Mouse (Mus musculus) layer of hippocampus, adult 9-10 months (tissue): Measurements from ENCODE around the gene Met.

Source experiments
- DNase-seq: peaks from one replicate; pipeline ENCODE4 v3.0.0; 2022; ENCODE audit warnings: low spot score

Met gene

DNA sequence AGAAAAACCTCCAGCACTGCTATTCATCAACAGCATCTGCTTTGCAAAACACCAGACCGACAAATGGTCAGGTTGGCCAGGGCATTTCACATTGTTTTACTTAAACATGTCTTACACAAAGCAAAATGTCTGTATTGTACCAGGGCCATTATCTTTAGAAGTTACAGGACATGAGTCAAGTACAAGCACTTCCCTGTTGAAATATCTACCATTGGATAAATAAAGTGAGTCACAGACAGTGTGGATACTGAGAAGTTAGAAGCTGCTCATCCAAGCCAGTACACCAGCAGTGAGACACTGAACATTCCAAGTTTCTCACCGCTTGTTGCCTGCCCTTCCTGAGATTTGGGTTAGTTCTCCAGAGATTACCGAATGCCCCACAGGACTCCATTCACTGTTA is 86.0 kb downstream of the Met start:
- DNase-seq: no peak

DNA sequence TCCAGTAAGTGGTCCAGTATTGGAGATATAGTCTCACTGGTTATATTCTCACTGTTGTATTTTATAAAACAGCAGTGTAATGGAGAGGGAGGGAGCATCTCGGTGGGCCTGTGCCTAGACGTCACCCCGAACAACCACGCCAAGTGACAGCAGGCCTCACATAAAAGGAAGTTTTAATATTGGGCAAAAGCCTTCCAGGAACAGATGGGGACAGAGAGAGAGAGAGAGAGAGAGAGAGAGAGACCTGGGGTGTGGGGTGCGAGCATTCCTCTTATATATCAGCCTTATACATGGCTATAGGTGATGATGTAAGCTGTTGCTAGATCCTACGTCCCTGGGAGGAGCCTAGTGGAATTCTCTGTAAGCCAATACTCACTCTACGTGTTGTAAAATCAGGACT is 90.7 kb downstream of the Met start:
- no peak for DNase-seq

DNA sequence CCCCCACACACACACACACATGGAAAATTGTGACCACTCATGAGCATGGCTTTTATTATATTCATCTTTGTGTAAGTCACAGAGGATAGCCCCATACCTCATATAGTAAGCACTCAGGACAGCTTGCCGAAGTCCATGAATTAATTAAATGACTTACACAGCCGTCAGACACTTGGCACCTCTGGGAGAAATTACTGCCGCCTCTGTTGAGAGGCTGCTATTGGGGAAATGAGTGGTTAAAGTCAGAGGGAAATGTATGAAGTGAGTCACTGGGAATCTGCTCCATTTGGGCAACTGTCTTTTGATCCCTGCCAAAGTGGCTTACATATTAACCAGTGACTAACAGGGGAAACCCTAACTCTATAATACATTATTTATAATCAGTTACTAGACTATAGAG is 91.2 kb downstream of the Met start:
- no peak for DNase-seq

DNA sequence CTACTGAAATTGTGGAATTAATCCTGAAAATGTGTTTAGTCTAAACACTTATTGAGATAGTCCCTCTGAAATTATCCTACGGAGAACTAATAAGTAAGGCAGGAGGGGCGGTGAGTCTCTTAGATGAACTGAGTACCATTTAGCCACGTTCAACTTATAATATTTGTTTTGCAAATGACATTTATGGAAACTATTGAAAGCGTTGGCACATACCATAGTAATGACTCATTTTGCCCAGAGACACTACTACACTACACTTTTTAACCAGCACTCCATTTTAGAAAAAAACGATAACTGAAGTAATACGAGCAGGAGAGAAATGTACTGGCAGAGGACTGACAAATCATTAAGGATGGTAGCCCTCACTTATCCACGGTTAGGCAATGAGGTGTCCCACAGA is 92.1 kb downstream of the Met start:
- DNase-seq: no peak

DNA sequence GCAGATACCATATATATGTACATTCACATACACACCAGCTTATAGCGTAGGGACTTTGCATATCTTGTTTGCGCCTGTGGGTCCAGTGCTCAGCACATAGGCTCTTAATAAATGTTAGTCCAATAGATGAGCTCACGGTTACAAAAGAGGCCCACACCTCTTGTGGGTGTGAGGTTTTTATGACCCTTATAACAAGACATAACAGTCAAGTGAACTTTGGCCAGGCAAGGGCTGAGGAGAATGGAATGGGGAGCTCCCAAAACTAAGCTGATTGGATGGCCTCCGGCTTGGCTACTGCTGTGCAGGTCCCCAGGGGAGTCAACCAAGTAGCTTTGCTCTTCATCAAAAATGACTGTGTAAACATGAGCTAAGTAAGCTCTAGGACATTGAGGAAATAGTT is 96.1 kb downstream of the Met start:
- no peak for DNase-seq

DNA sequence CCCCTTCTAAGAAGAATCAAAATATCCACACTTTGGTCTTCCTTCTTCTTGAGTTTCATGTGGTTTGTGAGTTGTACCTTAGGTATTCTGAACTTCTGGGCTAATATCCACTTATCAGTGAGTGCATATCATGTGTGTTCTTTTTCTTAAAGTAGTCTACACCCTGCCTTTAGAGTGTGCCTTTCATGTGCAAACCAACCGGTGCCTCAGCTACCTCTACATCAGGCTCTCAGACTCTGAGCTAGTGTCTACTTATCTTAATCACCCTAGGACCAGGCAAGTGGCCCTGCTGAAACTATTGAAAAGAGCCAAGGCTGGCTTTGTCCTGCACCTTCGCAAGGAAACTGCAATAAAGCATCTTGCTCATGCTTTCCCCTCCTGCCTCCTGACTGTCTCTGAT is 97.7 kb downstream of the Met start:
- no peak for DNase-seq

DNA sequence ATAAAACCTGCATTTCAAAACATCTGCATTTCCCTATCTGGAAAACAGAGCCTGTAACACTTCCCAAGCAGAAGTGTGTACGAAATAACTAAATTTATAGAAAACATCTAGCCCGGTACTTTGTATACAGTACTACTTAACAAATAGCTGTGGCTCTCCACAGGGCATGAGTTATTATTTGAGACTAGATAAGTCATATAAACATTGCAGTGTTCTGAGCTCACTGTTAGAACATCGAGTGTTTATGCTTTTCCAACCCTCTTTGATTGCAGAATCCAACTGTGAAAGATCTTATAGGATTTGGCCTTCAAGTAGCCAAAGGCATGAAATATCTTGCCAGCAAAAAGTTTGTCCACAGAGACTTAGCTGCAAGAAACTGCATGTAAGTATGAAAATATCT is 98.3 kb downstream of the Met start:
- DNase-seq: no peak

DNA sequence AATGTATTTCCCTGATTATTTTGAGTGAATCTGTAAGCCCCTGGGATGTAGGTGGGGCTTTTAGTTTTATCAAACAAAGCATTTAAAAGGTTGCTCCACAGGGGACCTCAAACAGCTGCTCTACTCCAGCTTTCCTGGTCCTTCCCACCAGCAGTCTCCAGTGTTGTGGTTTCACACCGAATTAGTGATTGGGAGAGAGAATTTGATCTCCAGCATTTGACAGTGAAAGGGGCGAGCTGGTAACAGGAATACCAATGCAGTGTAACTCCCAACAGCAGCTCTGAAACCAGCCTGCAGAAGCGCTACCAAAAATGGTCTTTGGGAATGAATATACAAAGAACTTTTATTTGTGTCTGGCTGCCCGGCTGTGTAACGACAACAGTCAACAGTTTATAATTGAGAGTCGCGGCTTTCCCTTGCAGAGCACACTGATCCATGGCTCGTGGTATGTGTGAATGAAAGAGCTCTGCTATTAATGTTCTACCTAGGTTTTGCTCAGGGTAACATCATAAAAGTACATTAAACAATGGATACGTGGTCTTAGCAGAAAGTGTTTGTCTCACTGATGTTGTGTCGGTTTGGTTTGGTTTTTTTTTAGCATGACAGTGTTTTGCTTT is 99.0 kb downstream of the Met start:
- DNase-seq: no peak

DNA sequence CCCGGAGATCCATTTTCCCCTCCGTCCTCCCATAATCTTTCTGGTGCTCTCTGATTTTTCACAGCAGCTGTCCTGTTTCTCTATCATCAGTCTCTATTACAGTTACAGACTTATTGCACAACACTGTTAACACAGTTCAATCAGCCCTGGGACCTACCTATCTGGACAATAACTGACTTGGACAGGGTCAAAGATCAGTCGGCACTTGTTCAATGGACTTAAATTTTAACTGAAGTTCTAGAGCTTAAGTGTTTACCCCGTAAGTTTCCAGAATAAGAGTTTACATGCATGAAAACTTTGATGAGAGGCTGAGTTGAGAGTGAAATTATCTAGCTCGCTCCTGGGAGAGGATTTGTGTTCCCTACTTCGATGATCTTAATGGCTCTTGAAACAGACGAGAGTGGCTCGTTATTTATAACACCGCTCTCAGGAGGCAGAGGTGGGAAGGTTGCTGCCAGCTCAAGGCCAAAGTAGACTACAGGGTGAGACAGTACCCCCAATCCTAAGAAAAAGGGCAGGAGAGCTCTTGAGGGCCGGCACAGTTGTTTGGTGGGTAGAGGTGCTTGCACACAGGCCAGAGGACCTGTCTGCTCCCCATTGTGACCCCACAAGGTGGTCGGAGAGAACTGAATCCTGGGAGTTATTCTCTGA is 105.2 kb downstream of the Met start:
- DNase-seq: no peak

DNA sequence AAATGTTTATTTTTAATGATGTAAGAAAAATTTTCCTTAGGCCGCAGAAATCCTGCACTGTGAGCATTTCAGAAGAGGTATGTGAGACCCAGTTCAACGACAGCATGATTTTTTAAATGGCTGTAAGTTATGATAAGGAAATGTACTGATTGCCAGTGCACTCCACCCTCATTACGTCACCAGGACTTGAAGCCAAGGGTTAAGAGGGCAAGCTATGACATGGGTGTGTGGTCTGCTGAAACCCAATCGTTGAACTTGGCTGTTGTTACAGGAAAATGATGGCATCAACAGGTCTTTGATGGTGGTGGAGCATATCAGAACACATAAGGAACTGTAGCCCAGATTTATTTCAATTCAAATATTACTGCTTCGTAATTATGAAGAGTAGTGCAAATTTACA is 109.6 kb downstream of the Met start:
- no peak for DNase-seq

DNA sequence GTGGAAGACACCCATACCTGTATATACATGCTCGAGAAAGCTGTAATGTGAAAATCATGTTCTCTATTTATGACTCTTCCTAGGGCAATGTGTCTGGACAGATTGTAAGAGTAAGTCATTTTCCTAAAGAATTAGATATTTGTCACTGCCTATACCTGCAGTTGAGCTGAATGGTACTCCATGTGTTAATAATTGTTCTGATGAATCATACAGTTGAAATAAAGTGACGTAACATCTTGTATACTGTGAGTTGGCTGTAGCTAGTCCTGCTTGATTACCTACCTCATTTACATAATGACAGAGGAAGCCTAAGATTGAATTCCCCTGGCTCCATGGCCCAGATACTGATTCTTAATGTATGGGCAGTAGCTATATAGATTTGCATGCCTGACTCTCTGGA is 110.1 kb downstream of the Met start:
- DNase-seq: no peak

DNA sequence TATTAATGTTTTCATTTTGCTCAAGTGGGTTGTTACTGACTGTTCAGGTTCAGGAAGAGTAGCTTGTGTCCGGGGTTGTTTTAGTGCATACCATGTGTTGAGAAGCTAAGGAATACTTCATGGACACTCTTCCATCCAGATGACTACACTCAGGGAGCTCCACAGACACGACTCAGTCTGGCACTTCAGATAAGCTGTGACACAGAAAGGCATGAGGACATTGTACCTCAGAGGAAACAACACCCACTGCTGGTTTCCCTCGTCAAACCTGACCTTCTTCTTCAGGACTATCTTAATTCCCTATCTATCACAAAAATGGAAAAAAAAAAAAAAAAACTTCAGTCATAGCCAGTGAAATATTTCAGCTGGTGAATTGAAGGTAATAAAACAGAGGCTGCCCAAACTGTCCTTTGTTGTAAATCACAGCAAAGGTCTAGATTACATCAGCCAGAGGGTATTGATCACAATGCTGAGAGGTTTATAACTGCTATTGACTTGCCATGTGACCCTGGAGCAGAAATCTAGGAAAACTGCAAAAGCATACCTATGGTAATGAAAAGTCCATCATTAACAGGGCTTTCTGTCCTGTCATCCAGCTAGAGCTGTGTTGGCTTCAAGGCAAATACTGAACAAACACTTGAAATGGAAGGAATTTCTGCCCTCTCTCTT is 114.6 kb downstream of the Met start:
- no peak for DNase-seq

DNA sequence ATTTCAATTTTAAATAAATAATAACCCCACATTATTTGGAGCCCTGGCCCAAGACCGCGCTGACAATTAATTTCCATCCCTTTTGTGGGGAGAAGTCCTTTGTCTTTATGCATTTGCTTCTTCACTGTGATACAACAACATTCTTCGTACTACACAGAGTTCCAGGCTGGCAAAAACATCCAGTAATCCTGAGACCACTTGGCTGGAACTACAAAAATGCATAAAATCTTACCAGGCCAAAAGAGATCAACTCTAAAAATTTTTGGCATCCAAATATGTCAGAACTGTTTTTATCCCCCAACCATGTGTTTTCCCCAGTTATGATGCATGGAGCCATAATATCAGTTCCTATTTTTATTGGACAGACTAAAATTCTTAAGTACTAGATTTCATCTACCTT is 116.7 kb downstream of the Met start:
- no peak for DNase-seq

DNA sequence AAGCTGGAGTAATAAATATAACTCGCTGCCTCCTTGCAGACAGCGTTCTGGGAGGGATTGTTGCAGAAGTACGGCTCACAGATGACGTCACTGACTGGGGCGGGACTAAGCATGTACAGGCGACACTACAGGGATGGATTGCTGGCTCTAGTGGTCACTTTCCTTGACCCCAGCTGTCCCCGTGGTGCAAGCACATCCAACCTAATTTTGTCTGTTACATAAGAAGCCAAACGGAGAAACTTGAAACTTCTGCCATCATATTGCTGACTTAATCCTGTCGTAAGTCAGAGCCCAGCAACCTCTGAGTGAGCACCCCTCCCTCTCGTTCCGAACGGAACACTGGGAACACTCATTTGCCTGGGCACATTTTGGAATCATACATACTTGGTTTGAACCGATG is 120.4 kb downstream of the Met start:
- no peak for DNase-seq

DNA sequence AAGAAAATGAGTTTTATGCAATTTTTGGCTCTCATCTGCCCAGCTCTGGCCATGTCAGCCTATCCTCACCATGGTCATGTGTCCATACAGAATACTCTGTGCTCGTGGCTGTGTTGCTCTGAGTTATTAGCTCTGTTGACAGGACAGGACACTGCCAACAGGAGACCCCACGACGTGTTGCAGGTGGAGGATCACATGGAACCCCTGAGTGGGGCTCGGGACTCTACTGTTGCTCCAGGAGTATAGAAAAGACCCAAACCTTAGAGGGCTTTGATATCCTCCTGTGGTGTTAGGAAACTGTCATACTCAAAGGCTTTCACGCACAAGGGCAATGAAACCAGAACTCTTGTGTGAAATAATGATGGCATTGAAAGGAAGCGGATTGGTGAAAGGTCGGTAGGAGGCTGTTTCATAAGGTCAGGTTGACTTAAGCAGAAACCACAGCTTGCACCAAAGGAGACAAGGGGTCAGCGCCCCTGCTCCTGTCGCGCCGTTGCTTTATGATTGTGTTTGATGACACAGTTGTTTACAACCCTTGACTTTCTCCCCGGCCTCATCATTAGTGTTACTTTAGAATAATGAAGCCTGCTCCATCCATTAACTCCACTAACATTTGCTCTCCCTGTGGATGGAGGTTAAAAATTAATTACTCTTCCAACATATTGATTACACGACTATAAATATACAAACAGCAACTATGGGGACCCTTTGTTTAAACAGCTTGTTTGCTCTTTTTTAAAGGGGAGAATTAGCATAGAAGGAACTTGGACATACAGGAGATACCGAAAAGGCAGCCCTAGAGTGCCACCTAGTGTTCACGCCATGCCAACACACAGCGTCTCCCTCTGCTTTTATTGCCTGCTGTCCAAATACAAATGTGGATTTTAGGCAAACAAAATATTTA is 125.7 kb downstream of the Met start:
- DNase-seq: peak; percentile 90

DNA sequence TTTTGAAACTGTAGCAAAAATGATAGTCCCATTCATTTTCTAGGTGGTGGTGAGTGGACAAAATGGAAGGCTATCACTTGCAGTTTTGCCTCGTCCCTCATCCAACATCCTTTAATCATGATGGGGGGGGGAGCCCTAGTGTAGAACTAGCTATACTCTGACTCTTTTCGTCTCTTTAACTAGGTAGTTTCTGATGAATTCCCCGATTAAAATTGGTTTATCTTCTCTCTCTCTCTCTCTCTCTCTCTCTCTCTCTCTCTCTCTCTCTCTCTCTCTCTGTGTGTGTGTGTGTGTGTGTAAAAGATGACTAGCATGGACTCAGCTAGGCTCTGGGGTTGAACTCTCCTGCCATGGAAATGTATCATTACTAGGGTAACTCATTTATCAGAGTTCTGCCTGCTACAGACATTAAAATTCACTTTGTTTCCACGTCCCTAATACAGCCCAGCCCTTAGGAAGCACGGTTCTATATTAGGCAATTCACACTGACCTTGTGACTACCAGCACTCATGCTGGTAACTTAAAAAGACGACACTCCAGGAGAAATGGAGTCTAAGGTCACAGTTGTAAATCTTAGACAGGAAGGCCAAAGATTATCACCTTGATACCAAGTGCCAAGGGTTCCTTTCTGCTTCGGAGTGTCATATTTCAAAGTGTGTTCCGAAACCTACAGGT is 126.5 kb downstream of the Met start:
- DNase-seq: no peak

DNA sequence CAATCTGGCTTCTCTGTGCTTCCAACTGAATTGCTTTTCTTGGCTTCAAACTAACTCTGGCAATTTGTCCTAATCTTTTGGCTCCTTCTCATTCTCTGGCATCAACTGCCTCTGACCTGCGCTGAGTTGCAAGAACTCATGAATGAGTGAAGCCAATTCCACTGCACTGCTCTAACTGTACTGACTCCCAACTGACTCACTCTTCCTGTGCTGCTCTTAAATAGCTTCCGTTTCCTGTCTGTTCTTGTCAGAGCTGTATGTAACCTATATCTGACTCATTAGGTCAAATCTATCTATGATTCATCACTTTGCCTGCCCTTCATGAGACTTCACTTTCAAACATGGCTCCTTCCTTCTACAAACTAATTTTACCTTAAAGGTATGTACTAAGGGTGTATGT is 130.4 kb downstream of the Met start:
- DNase-seq: no peak

DNA sequence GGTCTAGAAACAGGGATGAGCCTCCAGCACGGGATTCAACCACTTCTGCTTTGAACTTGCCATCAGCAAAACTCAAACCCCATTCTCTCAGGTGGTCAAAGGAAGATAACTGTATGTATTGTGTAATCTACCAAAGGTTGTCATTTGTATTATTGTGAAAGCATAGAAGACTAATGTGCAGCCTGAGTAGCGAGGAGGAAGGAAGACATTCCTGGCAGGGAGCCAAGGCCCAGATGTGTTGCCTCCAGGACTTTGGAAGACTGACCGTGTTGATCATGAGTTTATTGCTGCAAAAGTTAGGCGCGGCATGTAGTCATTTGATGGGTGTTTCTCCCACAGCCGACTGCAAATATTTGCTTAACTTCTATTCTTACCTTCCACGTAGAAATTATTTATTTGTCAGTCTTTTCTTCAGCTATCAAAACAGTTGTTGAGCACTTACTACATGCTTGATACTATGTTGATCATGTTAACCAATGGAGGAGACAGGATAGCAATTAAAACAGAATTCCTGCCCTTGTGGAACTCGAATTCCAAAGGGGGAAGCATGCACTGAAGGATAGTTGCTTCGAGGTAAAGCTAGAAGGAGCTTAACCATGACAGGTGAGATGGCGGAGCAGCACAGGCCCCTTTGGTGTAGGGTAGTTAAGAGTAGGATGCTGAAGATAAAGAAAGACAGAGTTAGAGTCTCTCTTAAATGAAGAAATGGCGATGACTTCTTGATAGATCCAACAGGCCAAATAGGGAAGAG is 132.3 kb downstream of the Met start:
- no peak for DNase-seq

DNA sequence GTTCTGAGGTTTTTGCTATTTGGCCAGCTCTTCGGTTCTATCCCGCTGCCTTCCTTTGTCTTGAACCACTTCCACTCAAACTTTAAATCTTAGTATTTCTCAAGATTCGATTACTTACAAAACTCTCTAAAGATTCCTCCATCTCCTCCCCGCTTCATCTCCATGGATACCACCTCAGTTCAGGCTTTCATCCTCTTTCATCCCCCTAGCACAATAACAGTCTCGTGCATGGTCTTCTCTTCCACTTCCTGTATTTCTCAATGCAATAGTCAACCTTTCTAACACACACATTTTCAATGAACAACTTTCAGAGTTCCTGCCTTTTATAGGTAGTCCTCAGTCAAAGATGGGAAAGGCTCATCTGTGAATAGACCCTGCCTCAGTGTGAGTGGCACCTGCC is 135.8 kb downstream of the Met start:
- no peak for DNase-seq

DNA sequence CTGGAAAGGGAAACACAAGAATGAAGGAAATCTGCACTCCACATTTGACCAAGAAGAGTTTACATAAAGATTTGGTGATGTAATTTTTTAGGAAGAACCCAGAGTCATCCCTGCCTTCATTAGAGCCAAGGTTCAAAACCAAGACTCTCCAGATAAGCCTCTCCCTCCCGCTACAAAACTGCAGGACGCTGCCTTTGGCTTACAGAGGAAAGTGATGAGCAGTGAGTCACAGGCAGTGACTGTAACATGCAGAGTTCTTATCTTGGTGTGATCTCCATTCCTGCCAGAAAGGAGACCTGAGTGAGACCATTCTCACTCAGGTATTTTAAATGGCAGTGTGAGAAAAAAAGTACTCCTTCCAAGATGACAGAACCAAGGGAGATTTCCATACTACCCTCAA is 137.9 kb downstream of the Met start:
- DNase-seq: no peak

DNA sequence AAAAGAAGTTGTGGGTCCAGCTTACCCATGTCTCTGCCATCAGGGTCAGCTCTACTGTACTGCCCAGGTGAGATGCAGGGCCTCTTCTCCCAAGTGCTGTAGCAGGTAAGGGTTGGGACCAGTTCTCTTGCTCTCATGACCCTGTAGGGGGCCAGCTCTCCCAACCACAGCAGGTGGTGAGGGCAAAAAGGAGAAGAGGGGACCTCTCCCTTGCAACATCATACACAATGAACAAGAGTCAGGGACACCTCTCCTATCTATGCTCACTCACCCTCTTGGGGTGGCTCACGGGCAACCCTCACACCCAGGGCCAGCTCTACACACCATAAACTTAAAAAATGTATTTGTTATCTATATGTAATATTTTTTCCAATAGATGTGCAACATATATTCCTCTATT is 143.3 kb downstream of the Met start:
- no peak for DNase-seq
